Mouse (Mus musculus) kidney, postnatal 0 days (tissue): Measurements from ENCODE around the gene Gjb4. TPM values are rescaled to one million over a fixed set of nuclear protein-coding genes. Genes with fewer than 3 reads are reported as not detected.

Experiments used
- ATAC-seq: fragments of 200-750 bp; cut with Nextera tagmentation; replicated peaks from 2 replicates; pipeline ENCODE4 v1.8.0; 2017; ENCODE audit warnings: low read depth, moderate number of reproducible peaks, moderate TSS enrichment, moderate library complexity; ENCODE audit not compliant: low FRiP score
- DNase-seq: peaks from one replicate; pipeline ENCODE4 v3.0.0-alpha.2; 2016; ENCODE audit warnings: low spot score
- H3K27ac ChIP-seq: fragments of 300-500 bp; sonication (generic); 2 replicates; pipeline ENCODE4 v1.5.1; 2014; ENCODE audit warnings: mild to moderate bottlenecking
- H3K27me3 ChIP-seq: fragments of 300-500 bp; sonication (generic); 2 replicates; pipeline ENCODE4 v1.6.1; 2014; ENCODE audit warnings: low read length, mixed read lengths; ENCODE audit not compliant: insufficient read depth
- H3K36me3 ChIP-seq: fragments of 300-500 bp; sonication (generic); 2 replicates; pipeline ENCODE4 v1.6.1; 2014; ENCODE audit warnings: low read length, mixed read lengths; ENCODE audit not compliant: insufficient read depth
- H3K4me1 ChIP-seq: fragments of 300-500 bp; sonication (generic); replicated peaks from 2 replicates; pipeline ENCODE4 v1.6.1; 2014; ENCODE audit warnings: antibody characterized with exemption, low read length, mixed read lengths; ENCODE audit not compliant: insufficient read depth
- H3K4me2 ChIP-seq: fragments of 300-500 bp; sonication (generic); 2 replicates; pipeline ENCODE4 v1.6.1; 2014; ENCODE audit warnings: mild to moderate bottlenecking, low read length, moderate library complexity, mixed read lengths
- H3K4me3 ChIP-seq: fragments of 300-500 bp; sonication (generic); replicated peaks from 2 replicates; pipeline ENCODE4 v1.5.1; 2014; ENCODE audit warnings: low read depth, low read length
- H3K9ac ChIP-seq: fragments of 300-500 bp; sonication (generic); 2 replicates; pipeline ENCODE4 v1.6.1; 2014; ENCODE audit warnings: low read depth, low read length
- H3K9me3 ChIP-seq: fragments of 300-500 bp; sonication (generic); replicated peaks from 2 replicates; pipeline ENCODE4 v1.6.1; 2016; ENCODE audit warnings: low read length, inconsistent platforms, mixed read lengths
- CTCF ChIP-seq: IDR thresholded peaks from 2 replicates; pipeline ENCODE4 v1.5.1; 2016; ENCODE audit warnings: antibody characterized with exemption, low read depth, mild to moderate bottlenecking, moderate library complexity
- WGBS: fragments of 180-500 bp; shearing (Covaris S2); extraction: QIAGEN DNeasy Blood & Tissue Kit; methylation state at CpG from one replicate; pipeline ENCODE4 v1.1.7; 2014; 5-methylcytosine and 5-hydroxymethylcytosine counted together
- polyA plus RNA-seq: library from polyadenylated mRNA; unstranded; fragments of >200 nt; fragmentation: Nextera tagmentation; extraction: Ambion mirVana; gene quantifications from 2 replicates; pipeline ENCODE4 v1.2.1, GENCODE M21; 2015

The Gjb4 gene
- polyA plus RNA-seq, result 1.2 and 1.8 TPM in 2 replicates

GRCm38 (mm10) chr4:127353951-127354438, at the start of gene Gjb4:
Gene Gjb4, minus strand, starts transcription at chr4:127354081.
- 39% methylated on average over 8 of the region's 8 CpGs for WGBS
- Histone ChIP-seq H3K36me3 (no peaks in the 10 kb centered on the region), H3K27me3 (no peaks in the 10 kb centered on the region), H3K9ac (peak within 1 kb of the TSS; percentile 5; the same call in 1 of the 2 replicates), H3K27ac (0 out of 2 replicates have a peak within 1 kb of the TSS, but pooled peaks have one; percentile 15), H3K9me3 (no peaks in the 10 kb centered on the region), H3K4me1 (no peaks in the 10 kb centered on the region), H3K4me2 (no peak within 1 kb of the TSS), H3K4me3 (no peak within 1 kb of the TSS)
- 0 out of 2 replicates have a peak, but pooled peaks have one; percentile 15 for ATAC-seq
- no peak for TF ChIP-seq CTCF
- DNase-seq, result no peak

GRCm38 (mm10) chr4:127402614-127403013, 48.7 kb upstream of the Gjb4 start:
- H3K9ac ChIP-seq, result no peak overlapping the region
- no peaks in the 10 kb centered on the region for H3K9me3 ChIP-seq
- DNase-seq, result no peak
- H3K27ac ChIP-seq, result no peak overlapping the region
- no peak overlapping the region for H3K4me2 ChIP-seq
- H3K36me3 ChIP-seq, result no peaks in the 10 kb centered on the region
- TF ChIP-seq CTCF, result no peak
- H3K4me1 ChIP-seq, result no peaks in the 10 kb centered on the region
- H3K27me3 ChIP-seq, result no peaks in the 10 kb centered on the region
- WGBS, result 73% methylated on average over 3 of the region's 3 CpGs
- H3K4me3 ChIP-seq, result no peak overlapping the region
- ATAC-seq, result no peak

GRCm38 (mm10) chr4:127402166-127402565, 48.3 kb upstream of the Gjb4 start:
- no peak overlapping the region for H3K4me3 ChIP-seq
- no peaks in the 10 kb centered on the region for H3K36me3 ChIP-seq
- no peaks in the 10 kb centered on the region for H3K27me3 ChIP-seq
- no peak overlapping the region for H3K9ac ChIP-seq
- 84% methylated on average over 4 of the region's 4 CpGs for WGBS
- no peak overlapping the region for H3K27ac ChIP-seq
- TF ChIP-seq CTCF, result no peak
- ATAC-seq (no peak), DNase-seq (no peak)
- H3K4me2 ChIP-seq, result no peak overlapping the region
- no peaks in the 10 kb centered on the region for H3K9me3 ChIP-seq
- H3K4me1 ChIP-seq, result no peaks in the 10 kb centered on the region

- H3K4me1 ChIP-seq, result no peaks in the 10 kb centered on the region
- TF ChIP-seq CTCF, result no peak
- WGBS, result 58% methylated on average over 11 of the region's 11 CpGs
- no peak overlapping the region for H3K9ac ChIP-seq
- ATAC-seq (no peak), DNase-seq (no peak)
- H3K4me3 ChIP-seq, result no peak overlapping the region
- H3K36me3 ChIP-seq, result no peaks in the 10 kb centered on the region
- H3K4me2 ChIP-seq, result no peak overlapping the region
- H3K27me3 ChIP-seq, result no peaks in the 10 kb centered on the region
- H3K27ac ChIP-seq, result no peak overlapping the region
- no peaks in the 10 kb centered on the region for H3K9me3 ChIP-seq
Observed at GRCm38 (mm10) chr4:127400165-127401145, 46.6 kb upstream of the Gjb4 start.

GRCm38 (mm10) chr4:127395591-127395990, 41.7 kb upstream of the Gjb4 start:
- Histone ChIP-seq H3K27me3 (no peaks in the 10 kb centered on the region), H3K4me3 (no peak overlapping the region), H3K4me1 (no peaks in the 10 kb centered on the region), H3K4me2 (no peak overlapping the region), H3K9ac (no peak overlapping the region), H3K36me3 (no peaks in the 10 kb centered on the region), H3K27ac (no peak overlapping the region), H3K9me3 (no peaks in the 10 kb centered on the region)
- WGBS, result 63% methylated on average over 4 of the region's 4 CpGs
- no peak for DNase-seq
- ATAC-seq, result no peak
- no peak for TF ChIP-seq CTCF

- Histone ChIP-seq H3K9ac (no peak overlapping the region), H3K27ac (no peak overlapping the region), H3K4me3 (no peak overlapping the region), H3K36me3 (no peaks in the 10 kb centered on the region), H3K4me2 (no peak overlapping the region), H3K9me3 (no peaks in the 10 kb centered on the region), H3K4me1 (no peaks in the 10 kb centered on the region), H3K27me3 (no peaks in the 10 kb centered on the region)
- no peak for TF ChIP-seq CTCF
- 16% methylated on average over 13 of the region's 13 CpGs for WGBS
- ATAC-seq, result no peak
- no peak for DNase-seq
Observed at GRCm38 (mm10) chr4:127389645-127390044, 35.8 kb upstream of the Gjb4 start.
